Mouse (Mus musculus): ENCODE data around the gene Pacsin1. TPM values are rescaled to one million over a fixed set of nuclear protein-coding genes. Genes with fewer than 3 reads are reported as not detected.

Pacsin1 gene
- total and polyA plus RNA-seq, 2 experiments from 2014 or later = 38.7 to 62.5 TPM

DNA sequence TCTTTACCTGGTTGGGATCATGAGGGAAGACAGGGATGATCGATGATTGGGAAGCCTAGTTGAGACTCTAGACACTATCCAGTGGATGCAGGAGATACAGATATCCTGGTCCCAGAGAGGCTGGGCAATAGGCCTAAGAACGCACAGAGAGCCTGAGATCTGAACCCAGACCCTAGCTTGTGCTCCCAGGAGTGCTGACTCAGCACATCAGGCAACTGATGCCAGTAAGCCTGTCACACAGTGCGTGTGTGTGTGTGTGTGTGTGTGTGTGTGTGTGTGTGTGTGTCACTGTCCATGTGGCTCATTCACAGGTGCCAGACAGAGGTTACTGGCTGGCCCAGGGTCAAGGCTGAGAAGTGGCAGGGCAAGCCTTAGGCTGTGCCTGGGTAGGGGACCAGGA, 77.4 kb downstream of the Pacsin1 start:
- Histone ChIP-seq H3K36me3 (ENCODE audit: insufficient read depth) (no peaks in the 10 kb centered on the region), H3K9me3 (ENCODE audit: low read length) (no peaks in the 10 kb centered on the region), H3K9ac (no peak overlapping the region), H3K27me3 (ENCODE audit: insufficient read depth, low read length) (no peaks in the 10 kb centered on the region), H3K4me3 (ENCODE audit: low read depth, low read length) (no peak overlapping the region), H3K4me2 (ENCODE audit: low read depth) (no peak overlapping the region), H3K27ac (ENCODE audit: low read depth, low read length) (no peak overlapping the region), H3K4me1 (ENCODE audit: insufficient read depth) (no peaks in the 10 kb centered on the region)
- DNase-seq (no peak), ATAC-seq (no peak)
- TF ChIP-seq CTCF (IDR thresholded peaks at IDR 0.05; ENCODE audit: low read depth) = no peak
- 83% methylated on average over 3 of the region's 3 CpGs for WGBS

DNA sequence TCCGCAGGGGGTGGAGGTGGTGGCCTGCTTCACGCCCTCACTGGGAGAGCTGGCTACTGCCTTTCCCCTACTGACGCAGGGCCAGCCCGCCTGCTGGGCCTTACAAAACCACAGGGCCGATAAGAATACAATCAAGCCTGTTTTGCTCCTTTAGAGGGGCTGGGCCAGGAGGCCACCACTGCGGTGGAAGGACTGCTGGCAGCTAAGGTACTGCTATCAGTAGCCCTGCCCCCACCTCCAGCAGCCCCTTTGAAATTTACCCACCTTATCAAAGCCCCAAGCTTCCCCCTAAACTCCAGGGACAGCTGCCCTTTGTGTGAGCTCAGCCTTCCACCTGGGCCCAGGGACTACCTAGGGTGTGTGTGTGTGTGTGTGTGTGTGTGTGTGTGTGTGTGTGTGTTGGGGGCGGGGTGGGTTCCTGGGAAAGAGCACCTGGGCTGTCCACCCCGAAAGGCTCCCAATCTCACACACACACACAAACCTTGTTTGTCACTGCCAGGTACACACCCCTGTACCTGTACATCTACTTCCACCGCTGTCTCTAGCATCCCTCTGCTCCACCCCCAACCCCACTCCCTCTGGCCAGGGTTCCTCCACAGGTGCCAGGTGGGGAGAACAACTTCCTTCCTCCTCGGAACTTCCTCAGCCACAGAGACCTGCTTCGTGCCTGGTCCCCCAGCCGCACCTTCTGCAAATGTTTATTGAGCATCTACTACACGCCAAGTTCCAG, 79.2 kb downstream of the Pacsin1 start:
- Histone ChIP-seq H3K9me3 (ENCODE audit: low read length) (no peaks in the 10 kb centered on the region), H3K4me2 (ENCODE audit: low read depth) (no peak overlapping the region), H3K36me3 (ENCODE audit: insufficient read depth) (no peaks in the 10 kb centered on the region), H3K27ac (ENCODE audit: low read depth, low read length) (no peak overlapping the region), H3K27me3 (ENCODE audit: insufficient read depth, low read length) (no peaks in the 10 kb centered on the region), H3K9ac (no peak overlapping the region), H3K4me3 (ENCODE audit: low read depth, low read length) (no peak overlapping the region), H3K4me1 (ENCODE audit: insufficient read depth) (no peaks in the 10 kb centered on the region)
- WGBS = 25% methylated on average over 13 of the region's 13 CpGs
- TF ChIP-seq CTCF (IDR thresholded peaks at IDR 0.05; ENCODE audit: low read depth) = no peak
- DNase-seq = no peak
- ATAC-seq = no peak

DNA sequence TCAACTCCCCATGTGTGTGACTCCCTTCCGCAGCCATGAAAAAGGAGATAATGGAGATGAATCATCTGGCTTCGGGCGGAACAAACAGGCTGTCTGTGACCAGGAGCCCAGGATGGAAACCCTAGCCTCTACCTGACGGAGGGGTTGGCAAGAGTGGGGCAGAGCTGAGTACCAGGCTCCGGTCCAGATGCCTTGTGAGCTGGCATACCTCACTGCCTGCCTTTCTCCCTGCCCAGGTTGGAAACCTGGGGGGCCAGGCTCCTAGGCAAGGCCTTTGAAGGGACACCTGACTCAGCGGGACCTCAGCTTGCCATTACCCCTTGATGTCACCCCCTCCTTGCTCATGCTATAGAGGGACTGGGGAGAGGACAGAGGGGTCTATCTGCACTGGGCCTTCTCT, 85.7 kb downstream of the Pacsin1 start:
- no peak overlapping the region for H3K27ac ChIP-seq (ENCODE audit: low read depth, low read length)

DNA sequence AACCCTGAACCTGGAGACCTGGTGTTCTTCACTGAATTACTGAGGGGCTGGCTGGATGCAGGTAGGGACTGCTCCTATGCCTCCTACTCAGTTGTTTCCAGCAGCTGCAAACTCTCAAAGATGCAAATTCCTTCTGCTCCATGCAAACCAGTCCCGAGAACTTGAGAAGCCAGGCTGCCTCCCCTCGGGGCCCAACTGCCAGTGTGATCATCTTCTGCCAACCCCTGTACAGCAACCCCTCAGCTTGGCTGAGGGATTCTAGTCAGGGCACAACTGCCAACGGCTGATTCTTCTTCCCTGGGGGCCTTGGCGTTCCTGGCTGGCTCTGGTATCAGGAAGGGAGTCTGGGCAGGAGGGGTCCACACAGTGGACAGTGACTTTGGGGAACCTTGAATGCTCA, 91.1 kb downstream of the Pacsin1 start:
- no peak overlapping the region for H3K4me3 ChIP-seq (ENCODE audit: low read depth, low read length)
- no peak overlapping the region for H3K27ac ChIP-seq (ENCODE audit: low read depth, low read length)
- TF ChIP-seq CTCF (IDR thresholded peaks at IDR 0.05; ENCODE audit: low read depth) = no peak
- no peak for DNase-seq
- 55% methylated on average over 4 of the region's 4 CpGs for WGBS
- H3K36me3 ChIP-seq (ENCODE audit: insufficient read depth) = no peaks in the 10 kb centered on the region; the same call in 1 of the 2 replicates
- H3K9ac ChIP-seq = no peak overlapping the region
- no peaks in the 10 kb centered on the region for H3K27me3 ChIP-seq (ENCODE audit: insufficient read depth, low read length)
- ATAC-seq = no peak
- no peak overlapping the region for H3K4me2 ChIP-seq (ENCODE audit: low read depth)
- H3K9me3 ChIP-seq (ENCODE audit: low read length) = no peaks in the 10 kb centered on the region
- no peaks in the 10 kb centered on the region for H3K4me1 ChIP-seq (ENCODE audit: insufficient read depth)

More for the DNA sequence above, 85.7 kb downstream of the Pacsin1 start:
- H3K36me3 ChIP-seq (ENCODE audit: insufficient read depth) = no peaks in the 10 kb centered on the region; the same call in 1 of the 2 replicates
- WGBS = over 99% methylated on average over 6 of the region's 6 CpGs
- H3K4me2 ChIP-seq (ENCODE audit: low read depth) = no peak overlapping the region
- no peak for DNase-seq
- no peak for ATAC-seq
- no peak overlapping the region for H3K4me3 ChIP-seq (ENCODE audit: low read depth, low read length)
- no peak overlapping the region for H3K9ac ChIP-seq
- H3K4me1 ChIP-seq (ENCODE audit: insufficient read depth) = no peaks in the 10 kb centered on the region
- H3K9me3 ChIP-seq (ENCODE audit: low read length) = no peaks in the 10 kb centered on the region
- TF ChIP-seq CTCF (IDR thresholded peaks at IDR 0.05; ENCODE audit: low read depth) = no peak
- no peaks in the 10 kb centered on the region for H3K27me3 ChIP-seq (ENCODE audit: insufficient read depth, low read length)

DNA sequence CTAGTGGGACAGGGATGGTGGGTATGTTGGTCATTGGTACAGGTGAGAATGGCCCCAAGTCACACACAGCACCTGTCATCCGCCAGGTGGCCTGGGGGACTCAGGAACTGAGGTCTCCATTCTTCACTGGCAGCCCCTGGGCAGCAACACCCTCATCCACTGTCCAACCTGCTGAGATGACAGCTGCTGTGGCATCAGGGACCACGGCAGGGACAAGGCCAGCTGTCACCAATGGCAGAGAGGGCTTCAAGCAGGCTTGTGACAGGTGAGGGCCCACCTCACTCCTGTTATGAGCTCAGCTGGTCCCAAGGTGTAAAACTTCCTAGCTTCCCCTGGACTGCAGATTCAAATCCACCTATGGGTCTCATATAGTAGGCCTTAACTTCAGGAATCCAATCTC, 92.8 kb downstream of the Pacsin1 start:
- ATAC-seq = no peak
- no peak overlapping the region for H3K4me2 ChIP-seq (ENCODE audit: low read depth)
- peaks cover 7% of the 10 kb centered on the region; the same call in 1 of the 2 replicates for H3K36me3 ChIP-seq (ENCODE audit: insufficient read depth)
- DNase-seq = no peak
- 89% methylated on average over 2 of the region's 2 CpGs for WGBS
- no peak overlapping the region for H3K27ac ChIP-seq (ENCODE audit: low read depth, low read length)
- no peaks in the 10 kb centered on the region for H3K9me3 ChIP-seq (ENCODE audit: low read length)
- no peaks in the 10 kb centered on the region for H3K4me1 ChIP-seq (ENCODE audit: insufficient read depth)
- H3K9ac ChIP-seq = no peak overlapping the region
- no peaks in the 10 kb centered on the region for H3K27me3 ChIP-seq (ENCODE audit: insufficient read depth, low read length)
- no peak for TF ChIP-seq CTCF (IDR thresholded peaks at IDR 0.05; ENCODE audit: low read depth)
- no peak overlapping the region for H3K4me3 ChIP-seq (ENCODE audit: low read depth, low read length)

DNA sequence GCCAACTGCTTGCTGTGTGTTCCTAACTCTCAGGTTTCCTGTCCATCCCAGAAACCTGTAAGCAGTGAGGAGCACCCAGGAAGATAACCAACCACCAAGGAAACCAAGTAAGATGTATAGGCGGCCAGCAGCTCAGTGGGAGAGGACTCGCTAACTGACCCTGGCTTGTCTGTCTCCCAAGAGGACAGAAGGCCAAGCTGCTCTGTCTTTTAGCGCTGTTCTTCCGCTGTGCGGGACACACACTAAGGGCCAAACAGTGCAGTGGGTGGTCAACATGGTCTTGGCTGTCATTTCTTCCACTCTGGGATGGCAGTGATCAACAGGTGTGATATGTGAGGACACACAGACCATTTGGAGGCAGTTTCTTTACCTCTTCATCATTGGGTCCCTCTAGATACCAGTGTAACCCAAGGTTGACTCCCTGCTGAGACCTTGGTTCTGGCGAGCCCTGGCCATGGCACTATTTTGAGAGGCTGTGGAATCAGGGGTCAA, 95.2 kb downstream of the Pacsin1 start:
- H3K4me1 ChIP-seq (ENCODE audit: insufficient read depth) = no peaks in the 10 kb centered on the region
- H3K36me3 ChIP-seq (ENCODE audit: insufficient read depth) = peaks cover 7% of the 10 kb centered on the region; the same call in 1 of the 2 replicates
- no peak overlapping the region for H3K27ac ChIP-seq (ENCODE audit: low read depth, low read length)
- DNase-seq (no peak), ATAC-seq (no peak)
- no peaks in the 10 kb centered on the region for H3K9me3 ChIP-seq (ENCODE audit: low read length)
- H3K4me3 ChIP-seq (ENCODE audit: low read depth, low read length) = no peak overlapping the region
- no peaks in the 10 kb centered on the region for H3K27me3 ChIP-seq (ENCODE audit: insufficient read depth, low read length)
- no peak overlapping the region for H3K4me2 ChIP-seq (ENCODE audit: low read depth)
- WGBS = 92% methylated on average over 6 of the region's 6 CpGs
- no peak for TF ChIP-seq CTCF (IDR thresholded peaks at IDR 0.05; ENCODE audit: low read depth)
- H3K9ac ChIP-seq = no peak overlapping the region

DNA sequence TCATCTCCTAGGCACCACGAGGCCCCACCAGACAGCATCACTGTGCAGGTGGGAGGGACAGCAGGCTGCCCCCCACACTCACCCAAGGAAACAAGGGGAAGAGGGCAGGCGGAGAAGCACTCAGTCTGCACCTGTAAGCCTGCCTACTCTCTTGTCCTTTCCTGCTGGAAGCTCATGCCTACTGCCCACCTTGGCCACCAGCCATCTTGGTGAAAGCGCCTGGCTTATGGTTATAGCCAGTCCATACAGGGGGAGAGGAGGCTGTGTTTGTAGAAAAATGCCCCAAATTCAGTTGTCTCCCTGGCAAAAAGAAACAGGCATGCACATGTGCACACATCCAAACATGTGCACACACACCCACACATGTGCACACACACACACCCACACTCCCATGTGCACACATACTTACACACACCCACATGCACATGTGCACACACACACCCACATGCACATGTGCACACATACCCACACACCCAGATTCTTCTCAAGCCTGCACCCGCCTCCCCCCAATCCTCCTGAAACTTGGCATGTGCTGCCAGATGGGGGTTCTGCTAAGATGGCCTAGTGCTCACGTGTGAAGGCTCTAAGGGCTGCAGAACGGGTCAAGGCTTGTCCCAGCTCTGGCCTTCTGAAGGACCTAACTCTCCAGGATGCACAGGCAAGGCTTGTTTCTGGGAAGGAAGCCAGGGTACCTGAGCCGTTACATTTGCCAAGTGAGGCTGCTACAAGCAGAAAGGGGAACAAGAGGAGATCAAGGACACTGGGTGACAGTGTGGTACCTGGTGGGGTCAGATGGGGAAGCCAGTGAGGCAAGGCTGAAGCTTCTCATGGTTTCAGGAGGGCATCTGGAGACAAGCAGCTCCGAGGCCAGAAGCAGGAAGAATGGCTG, 96.2 kb downstream of the Pacsin1 start:
- Histone ChIP-seq H3K4me2 (ENCODE audit: low read depth) (no peak overlapping the region), H3K9me3 (ENCODE audit: low read length) (no peaks in the 10 kb centered on the region), H3K4me3 (ENCODE audit: low read depth, low read length) (no peak overlapping the region), H3K9ac (no peak overlapping the region), H3K27me3 (ENCODE audit: insufficient read depth, low read length) (no peaks in the 10 kb centered on the region), H3K36me3 (ENCODE audit: insufficient read depth) (peaks cover 7% of the 10 kb centered on the region; the same call in 1 of the 2 replicates), H3K27ac (ENCODE audit: low read depth, low read length) (no peak overlapping the region), H3K4me1 (ENCODE audit: insufficient read depth) (no peaks in the 10 kb centered on the region)
- TF ChIP-seq CTCF (IDR thresholded peaks at IDR 0.05; ENCODE audit: low read depth) = no peak
- 87% methylated on average over 8 of the region's 8 CpGs for WGBS
- ATAC-seq (no peak), DNase-seq (no peak)

Data from forebrain, postnatal 0 days (tissue).